Mouse (Mus musculus): ENCODE data around the gene Slc17a9.

Gene Slc17a9

DNA sequence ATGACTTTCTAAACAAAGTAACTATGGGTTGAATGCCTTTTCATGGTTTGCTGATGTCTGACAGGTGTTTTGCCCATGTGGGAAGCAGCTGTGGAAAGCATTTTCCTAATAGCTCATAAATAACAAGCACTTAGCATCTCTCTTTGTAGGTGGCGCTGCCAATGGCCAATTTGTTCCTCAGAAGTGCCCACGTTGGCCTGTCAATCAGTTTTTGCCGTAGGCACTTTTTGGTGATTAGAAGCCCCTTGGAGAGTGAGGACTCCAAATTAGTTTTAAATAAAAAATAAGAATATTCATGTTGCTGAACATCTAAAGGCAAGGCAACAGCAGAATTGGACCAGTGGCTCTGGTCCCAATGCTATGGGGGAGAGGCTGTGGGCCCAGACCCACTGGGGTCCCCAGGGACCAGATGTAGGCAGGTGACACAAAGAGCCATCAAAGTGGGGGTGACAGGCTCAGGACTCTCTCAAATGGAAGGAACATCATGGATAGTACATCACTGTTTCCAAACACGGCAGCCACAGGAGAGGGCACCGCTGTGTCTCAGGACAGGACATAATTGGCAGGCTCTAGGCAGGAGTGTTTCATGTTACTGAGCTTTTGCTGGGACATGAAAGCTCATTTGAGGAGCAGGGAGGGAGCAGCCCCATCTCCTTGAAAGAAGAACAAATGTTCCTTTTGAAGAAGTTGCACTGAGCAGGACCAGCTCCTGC, 30.1 kb downstream of the Slc17a9 start:
- no peak for DNase-seq (ENCODE audit: low read depth)

DNA sequence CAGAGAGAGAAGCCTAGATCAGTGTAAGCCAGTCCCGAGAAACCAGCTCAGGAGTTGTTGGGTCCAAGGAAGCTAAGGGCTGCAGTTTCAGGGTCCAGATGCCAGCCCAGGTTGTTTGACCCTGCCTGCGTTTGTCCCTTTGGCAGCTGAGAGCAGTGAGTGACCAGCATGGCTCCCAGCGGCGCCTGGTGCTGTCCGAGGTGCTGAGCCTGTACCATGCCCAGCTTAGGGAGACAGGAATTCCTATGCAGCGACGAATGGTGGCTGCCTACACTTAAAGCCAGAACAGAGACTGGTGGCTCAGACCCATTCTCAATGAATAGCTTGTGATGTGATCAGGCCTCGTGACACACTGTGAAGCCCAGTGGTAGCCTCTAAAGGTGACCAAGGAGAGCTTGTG, 30.8 kb downstream of the Slc17a9 start:
- no peak for DNase-seq (ENCODE audit: low read depth)

DNA sequence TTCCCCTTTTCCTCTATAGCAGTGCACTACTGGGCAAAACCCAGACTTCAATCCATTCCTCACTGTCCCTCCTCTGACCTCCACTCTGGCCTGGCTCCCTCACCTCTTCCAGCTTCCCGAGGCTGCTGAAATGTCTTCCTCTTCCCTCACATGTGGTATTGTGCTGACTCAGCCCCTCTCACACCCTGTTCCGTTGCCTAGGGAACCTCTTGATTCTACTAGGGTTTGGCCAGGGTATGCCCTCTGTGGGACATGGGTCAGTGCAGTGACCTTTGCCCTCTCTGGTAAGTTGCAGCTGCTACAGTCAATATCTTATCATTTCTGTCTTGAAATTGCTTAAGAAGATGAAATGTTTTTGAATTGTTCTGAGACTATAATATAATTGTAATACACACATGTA, 31.7 kb downstream of the Slc17a9 start:
- DNase-seq (ENCODE audit: low read depth) = no peak

DNA sequence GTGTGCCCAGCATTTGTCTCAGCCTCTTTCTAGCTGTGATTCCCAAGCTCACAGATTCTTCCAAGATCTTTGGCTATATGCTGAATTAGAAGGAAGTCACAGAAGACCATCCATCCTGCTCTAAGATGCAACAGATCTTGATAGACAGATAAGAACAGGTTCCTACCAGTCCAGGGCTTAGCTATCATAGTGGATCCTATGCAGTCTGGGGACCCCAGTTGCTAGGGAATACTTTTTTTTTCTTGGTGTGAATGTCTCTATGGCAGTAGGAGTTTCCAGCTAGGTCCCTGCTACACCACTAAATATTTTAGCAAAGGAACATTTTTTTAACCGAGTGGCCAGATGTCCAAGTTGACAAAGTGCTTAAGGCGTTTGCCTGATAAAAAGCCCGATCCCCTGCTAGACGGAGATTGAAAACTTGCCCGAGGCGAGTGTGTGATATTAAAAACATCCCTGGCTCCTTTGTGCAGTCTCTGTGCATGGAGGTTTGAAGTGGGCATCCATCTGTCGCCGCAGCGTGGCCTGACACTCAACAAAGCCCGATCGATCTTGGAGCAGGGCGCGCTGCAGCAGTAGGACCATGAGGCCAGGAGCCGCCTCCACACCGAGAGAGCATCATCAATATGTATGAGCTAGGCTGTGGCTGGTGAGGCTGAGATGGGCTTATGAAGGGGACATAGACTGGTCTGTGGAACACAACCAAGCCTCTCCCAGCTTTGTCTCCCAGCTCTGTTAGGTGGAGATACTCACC, 33.6 kb downstream of the Slc17a9 start:
- no peak for DNase-seq (ENCODE audit: low read depth)

DNA sequence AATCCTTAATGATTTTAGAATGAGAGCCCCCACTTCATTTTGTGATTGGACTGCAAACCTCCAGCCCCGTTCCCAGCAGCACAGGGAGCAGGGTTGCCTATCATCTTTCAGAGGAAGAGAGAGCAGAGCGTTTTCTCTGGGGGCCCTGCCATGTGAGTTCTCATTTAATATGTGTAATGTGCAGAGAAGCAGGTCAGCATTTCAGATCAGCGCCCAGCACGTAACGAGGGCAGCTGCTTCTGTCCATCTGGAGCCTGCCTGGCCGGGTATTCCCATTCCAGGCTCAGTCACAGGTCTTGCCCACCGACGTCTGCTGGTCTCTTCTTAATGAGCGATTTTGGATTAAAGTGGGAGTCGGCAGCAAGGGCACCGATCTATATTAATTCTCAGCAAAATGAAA, 39.9 kb downstream of the Slc17a9 start:
- no peak for DNase-seq (ENCODE audit: low read depth)

DNA sequence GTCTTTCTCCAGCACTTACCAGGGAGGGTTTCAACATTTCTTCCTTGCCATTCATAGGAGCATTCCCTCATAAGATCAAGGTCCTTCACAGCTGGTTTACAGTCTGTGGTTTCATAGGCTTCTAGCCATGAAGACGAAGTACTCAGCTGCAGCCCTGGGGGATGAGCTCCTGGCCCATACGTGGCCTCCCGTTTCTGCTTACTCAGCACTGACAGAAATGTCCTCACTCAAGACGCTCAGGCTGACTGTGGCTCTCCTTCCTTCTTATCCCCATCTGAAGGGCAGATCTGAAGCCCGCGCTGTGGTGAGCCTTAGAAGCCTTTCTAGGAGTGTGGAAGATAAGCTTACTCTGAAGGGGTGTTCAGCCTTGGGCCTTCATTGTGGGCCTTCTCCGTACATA, 40.6 kb downstream of the Slc17a9 start:
- DNase-seq (ENCODE audit: low read depth) = no peak

DNA sequence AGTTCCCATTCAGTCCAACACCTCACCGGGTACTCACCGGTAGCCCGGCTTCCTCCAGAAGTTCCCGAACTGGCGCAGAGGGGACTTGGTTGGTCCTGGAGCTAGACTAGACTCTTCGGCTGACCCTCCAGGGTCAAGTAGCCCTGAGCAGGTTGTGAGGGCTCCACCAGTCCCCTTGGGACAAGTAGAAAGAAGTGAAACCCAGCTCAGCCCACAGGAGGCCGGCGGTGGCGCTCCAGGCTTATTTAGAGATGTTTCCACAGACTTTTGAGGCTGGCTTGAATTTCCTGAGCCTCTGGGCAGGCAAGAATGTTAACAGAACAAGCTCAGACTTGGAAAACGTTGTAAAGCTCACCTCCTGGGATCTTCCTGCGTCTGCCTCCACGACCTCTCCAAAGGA, 50.2 kb downstream of the Slc17a9 start:
- no peak for DNase-seq (ENCODE audit: low read depth)

DNA sequence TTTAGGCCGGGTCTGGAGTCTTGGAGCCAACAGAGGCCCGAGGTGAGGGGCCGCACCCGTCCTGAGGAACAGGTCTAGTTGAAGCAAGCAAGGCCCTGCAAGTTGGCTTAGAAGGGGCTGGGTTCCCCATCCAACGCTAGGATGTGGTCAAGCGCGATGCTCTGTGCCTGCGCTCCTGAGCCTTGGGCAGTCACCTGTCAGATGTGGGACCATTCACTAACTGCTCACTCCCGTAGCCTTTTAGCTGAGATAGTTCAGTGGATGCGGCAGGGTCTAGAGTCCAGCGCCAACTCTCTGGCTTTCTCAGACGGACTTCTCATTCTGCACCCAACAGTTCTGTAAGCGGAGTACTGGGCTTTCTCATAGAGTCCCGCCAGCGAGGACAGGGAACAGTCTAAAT, 50.6 kb downstream of the Slc17a9 start:
- no peak for DNase-seq (ENCODE audit: low read depth)

DNA sequence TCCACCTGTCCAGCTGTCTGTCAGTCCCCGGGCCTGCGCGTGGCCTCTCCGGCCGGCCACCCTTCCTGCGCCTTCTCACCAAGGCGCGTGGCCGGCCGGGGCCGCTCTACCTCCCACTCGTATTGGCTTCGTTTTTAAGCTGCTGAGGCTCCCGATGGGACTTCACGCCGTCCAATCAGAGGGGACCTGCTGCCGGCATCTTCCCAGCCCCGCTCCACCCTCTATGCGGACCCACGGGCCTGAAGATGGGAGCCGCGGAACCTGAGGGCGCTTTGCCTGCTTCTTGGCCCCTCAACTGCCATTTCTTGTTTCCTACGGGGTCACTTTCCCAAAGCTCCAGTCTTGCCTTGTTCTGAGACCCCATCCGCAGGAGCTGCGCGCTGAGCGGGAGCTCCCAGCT, 51.7 kb downstream of the Slc17a9 start, which contains the start of gene Bhlhe23:
TSS of gene Bhlhe23 (minus strand) at position 108 of the 400 bp plus-strand sequence.
- no peak for DNase-seq (ENCODE audit: low read depth)

DNA sequence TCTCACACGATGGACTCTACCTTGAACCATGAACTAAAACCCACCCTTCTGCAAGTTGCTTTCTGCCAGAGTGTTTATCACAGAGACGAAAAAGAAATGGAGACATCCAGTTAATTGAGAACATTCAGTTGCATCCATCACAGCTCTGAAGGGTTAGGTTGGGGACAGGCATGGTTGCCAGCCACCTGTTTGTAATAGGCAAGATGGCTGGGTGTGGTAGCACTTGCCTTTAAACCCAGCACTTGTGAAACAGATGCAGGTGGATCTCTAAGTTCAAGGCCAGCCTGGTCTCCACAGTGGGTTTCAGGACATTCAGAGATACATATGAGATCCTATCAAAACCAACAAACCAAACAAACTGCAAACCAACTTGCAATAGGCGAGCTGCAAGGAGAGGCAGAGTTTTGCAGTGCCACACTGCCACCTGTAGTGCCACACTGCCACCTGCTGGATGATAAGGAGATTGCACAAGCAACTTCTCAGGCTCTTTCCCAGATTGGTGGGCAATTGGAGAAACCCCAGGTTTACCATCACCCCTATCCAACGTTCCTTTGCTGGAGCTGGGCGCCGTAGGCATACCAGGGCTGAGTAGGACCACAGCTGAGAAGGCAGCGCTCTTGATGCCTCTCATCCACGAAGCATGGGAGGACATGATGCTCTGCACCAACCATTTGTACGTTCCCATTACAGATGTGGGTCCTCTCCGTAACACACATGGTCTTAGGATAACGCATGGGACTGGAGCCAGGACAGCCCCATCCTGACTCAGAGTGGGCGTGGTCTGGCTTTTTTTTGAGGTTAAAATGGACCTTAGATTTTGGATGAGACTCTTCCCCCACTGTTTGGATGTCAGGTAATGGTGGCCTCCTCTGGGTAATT, 54.4 kb downstream of the Slc17a9 start:
- DNase-seq (ENCODE audit: low read depth) = no peak

DNA sequence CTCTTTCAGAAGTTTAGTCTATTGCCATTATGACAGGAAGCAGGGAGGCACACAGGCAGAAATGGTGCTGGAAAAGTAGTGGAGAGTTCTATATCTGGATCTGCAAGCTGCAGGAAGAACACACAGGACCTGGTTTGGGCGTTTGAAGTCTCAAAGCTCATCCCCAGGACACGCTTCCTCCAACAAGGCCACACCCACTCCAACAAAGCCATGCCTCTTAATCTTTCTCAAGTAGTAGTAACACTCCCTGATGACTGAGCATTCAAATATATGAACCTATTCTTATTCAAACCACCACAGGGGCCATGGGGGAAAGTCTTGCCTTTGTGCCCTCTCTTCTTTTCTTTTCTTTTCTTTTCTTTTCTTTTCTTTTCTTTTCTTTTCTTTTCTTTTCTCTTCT, 55.2 kb downstream of the Slc17a9 start:
- DNase-seq (ENCODE audit: low read depth) = no peak

DNA sequence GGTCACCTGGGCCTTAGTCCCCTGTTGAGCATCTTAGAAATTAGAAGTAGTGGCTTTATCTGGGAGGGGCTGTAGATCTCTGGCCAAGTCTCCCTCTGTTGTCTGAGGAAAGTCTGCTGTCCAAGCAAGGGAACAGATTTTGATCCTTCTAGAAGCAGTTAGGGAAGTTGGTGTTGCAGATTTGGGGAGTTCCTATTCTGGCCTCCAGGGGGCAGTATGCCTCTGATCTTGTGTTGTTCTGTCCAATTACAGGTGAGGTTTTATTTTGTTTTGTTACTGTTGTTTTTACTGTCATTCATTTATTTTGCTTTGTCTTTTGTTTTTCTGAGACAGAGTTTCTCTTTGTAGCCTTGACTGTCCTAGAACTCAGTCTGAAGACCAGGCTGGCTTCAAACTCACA, 61.7 kb downstream of the Slc17a9 start:
- DNase-seq (ENCODE audit: low read depth) = peak; percentile 42

DNA sequence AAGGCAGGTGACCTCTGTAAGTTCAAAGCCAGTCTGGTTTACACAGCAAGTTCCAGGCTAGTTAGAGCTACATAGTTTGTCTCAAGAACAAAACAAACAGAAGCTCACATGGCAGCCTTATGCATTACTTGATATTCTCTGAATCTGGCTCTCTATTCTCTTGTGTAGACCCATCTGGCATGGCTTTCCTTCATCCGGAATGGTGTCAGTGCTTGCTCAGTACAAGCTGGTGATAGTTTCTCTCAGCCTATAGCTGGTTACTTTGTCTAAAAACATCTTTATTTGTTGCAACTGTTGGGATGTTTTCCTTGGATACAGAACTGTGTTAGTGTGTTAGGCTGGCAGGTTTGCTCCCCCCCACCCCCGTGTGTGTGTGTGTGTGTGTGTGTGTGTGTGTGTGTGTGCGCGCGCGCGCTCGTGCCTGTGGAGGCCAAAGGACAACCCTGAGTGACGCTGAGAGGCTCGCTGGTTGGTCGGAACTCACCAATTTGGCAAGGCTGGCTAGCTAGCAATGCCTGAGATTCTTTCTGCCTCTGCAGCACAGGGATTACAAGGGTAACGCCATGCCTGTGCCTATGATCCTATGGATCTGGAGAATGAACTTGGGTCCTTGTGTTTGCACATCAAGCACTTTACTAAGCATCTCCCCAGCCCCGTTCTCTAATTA, 62.6 kb downstream of the Slc17a9 start:
- no peak for DNase-seq (ENCODE audit: low read depth)

DNA sequence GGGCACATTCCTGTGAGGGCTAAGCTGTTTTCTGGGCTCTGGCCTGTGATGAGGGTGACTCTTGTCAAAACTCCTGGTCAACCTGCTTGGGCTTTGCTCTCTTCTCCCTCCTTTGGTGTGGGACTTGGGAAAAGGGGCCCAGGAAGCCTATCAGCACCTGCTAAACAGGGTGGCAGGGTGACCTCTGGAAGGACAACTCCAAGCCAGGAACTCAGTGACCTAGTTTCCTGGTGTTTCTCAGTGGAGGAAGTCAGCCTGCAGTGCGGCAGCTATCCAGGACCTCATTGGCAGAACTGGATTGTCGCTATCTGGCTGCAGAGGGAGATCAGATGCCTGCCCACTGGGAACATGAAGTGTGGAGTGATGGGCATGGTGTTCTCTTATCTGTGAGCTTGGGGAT, 63.3 kb downstream of the Slc17a9 start:
- DNase-seq (ENCODE audit: low read depth) = no peak

DNA sequence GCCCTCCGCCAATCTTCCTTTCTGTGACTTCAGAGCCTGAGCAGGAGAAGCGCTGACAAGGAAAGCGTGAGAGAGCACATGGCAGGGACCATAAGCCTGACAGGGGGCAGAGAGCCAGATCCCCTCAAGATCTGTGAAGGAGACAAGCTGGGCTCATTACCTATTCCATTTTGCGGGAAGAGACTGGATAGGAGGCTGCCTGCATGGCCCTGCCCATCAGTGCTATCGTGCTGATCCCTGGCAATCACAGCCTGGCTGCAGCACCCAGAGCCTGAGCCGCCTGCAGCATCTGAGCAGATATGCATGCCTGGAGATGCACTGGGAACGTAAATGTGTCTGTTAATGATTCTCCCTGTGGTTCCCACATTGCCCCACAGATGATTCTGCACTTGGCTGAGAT, 63.8 kb downstream of the Slc17a9 start:
- no peak for DNase-seq (ENCODE audit: low read depth)

DNA sequence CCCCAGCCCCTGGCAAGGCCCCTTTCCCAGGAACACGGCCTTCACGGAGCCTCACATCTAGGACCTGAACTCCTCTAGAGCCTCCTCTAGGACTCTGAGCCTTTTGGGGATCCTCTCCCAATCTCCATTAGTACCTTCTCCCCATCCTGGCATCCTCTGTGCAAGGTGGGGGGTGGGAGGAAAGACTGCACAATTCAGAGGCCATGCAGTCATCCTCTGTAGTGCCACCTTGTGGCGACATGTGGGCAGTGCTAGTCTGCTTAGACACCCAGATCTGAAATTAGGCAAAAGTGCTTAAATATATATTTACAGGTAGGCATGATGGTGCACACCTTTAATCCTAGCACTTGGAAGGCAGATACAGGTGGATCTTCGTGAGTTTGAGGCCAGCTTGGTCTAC, 66.6 kb downstream of the Slc17a9 start:
- DNase-seq (ENCODE audit: low read depth) = peak; percentile 23

Data from c-Kit-positive CD71-negative TER-119-negative erythroid progenitor cells, embryonic 14.5 days (primary cell).